Mouse (Mus musculus): ENCODE measurements at regions not wholly inside any gene's neighbourhood (a gene's known extent, or its start where the extent isn't known, plus 50 kb on each side); places are given as distances from the start of the nearest gene placed in this dataset.

DNA sequence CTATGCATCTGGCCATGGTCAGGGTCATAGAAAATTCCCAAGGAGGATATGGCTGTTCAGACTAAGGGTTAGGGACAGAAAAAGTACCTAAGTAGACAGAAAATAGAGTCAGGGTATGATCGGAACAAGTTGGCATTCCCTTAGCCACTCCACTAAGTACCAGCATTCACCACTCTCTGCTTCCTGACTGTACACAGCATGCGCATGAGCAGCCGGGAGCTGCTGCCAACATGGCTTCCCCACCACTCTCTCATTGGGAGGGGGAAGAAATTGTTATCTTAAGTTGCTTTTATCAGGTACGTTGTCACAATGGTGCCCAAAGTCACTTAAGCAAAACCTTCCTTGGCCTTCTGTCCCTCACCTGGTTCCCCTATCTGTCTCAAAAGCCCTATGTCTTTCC, 282.0 kb upstream of the Hs6st1 start:
- no peak for DNase-seq (ENCODE audit: low read depth)

DNA sequence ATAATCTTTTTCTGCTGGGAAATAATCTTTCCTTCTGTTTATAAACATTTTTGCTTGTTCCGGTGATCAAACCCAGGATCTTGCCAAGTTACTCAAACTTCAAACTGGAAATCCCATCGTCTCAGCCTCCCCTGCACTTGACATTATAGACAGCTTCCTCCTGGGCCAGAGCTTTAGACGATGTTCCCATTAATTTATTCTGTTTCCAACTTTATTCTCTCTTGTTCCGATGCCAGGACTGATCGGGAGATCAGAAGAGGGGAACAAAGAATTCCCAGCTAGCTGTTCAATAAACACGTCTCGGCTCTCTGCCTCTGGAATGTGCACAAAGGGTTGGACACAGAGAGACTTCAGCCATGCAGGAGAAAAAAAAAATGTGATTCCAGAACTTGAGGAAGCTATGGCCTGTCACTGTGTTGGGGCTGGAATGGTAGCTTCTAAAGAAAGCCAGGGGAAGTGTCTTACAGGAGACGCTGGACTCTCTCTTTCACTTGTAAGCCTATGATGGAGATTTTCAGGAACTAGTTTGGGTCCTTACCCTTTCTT, 281.5 kb upstream of the Hs6st1 start:
- no peak for DNase-seq (ENCODE audit: low read depth)

DNA sequence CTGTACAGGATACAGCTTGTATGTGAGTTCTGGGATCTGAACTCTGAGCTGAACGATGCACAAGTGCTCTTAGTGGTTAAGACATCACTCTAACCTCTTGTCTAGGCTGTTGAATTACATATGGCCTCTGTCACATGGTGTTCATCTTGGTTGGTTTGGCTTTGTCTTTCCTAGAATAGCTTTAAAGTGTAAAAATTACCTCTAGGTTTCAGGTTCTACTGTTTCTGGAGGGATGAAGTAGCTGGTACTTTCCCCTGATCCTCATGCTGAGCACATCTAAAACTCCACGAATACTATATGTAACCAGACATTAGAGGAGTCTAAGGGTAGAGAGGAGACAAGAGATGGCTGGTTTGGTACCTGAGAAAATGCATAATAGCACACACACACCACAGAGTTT, 271.1 kb upstream of the Hs6st1 start:
- no peak for DNase-seq (ENCODE audit: low read depth)

DNA sequence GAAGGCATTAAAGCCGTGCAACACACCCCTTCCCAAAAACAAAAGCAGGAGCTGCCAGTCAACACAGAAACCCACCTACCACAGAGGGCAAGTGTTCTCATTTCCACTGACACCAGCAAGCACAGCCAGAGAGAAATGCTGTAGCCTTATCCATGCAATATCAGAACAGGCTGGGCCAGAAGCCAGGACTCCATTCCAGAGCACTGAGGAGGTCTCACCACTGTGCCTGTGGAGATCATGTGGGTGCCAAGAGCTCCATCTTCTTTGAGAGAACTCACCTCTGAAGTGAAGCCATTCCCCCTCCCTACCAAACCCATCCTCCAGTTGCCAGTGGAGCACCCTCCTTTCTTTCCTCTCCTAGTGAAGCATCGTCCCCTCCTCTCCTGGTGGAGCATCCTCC, 270.7 kb upstream of the Hs6st1 start:
- no peak for DNase-seq (ENCODE audit: low read depth)

DNA sequence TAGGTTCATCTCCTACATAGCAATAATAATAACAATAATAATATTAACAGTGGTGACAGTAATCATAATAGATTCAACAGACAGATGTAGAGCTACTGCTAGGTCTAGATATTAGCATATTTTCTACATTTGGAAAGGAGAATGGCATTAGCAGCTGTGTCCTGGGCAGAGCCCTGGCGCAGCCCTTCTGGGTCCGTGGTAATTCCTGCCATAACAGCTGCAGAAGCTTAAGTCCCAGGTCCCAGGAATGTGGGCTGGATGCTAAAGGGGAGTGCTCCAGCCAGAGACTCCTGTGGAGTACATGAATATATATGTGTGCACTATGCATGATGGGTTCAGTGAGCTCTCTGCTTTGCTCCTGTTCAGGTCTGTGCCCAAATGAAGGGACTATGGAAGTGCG, 262.7 kb upstream of the Hs6st1 start:
- DNase-seq (ENCODE audit: low read depth), result no peak

DNA sequence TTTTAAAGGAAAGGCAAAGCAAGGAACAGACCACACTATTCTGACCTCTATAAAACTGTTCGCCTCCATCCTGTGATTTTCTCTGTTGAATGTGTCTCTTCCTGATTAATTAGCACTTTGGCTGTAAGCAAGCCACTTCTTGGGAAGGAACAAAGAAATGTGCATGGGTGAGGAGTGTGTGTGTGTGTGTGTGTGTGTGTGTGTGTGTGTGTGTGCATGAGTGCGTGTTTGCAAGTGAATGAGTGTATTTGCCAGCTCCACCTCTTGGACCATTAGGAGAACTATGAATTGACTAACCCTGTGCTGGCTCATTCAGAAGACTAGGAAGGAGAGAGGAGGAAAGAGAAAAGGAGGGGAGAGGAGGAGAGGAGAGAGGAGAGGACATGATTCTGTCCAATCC, 261.9 kb upstream of the Hs6st1 start:
- no peak for DNase-seq (ENCODE audit: low read depth)

DNA sequence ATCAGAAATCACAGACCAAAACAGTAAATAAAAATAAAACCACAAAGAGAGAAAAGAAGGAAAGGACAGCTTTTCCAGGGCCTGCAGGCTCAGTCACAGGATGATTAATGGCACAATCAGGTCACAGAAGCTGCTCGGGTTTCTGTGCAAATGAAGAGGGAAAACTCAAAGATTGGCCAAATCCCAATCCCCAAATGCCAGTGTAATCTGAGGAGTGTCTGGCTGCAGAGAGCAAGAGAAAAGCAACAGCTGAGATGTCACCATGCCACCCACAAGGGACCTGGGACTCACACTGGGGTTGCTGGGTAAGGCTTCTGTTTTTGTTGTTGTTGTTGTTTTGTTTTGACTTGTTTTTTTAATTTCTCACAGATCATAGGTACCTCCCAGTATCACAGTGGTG, 261.5 kb upstream of the Hs6st1 start:
- DNase-seq (ENCODE audit: low read depth), result no peak

DNA sequence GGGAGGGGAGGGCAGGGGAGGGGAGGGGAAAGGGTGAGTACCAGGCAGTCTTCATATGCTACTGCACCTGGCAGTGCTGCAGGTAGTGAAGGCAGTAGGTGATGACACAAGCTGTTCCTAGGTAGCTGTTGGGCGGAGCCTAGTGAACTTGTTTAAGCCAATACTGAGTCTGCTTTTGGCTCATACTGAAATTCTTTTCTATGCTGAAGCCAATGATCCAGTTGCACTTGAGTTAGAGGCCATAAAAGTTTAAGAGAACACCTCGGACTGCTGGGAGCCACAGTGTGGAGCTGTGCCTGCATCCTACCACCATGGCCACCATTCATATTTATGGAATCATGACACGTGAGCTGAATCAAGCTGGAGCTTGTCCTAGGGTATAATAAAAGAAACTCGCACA, 259.3 kb upstream of the Hs6st1 start:
- DNase-seq (ENCODE audit: low read depth), result no peak

DNA sequence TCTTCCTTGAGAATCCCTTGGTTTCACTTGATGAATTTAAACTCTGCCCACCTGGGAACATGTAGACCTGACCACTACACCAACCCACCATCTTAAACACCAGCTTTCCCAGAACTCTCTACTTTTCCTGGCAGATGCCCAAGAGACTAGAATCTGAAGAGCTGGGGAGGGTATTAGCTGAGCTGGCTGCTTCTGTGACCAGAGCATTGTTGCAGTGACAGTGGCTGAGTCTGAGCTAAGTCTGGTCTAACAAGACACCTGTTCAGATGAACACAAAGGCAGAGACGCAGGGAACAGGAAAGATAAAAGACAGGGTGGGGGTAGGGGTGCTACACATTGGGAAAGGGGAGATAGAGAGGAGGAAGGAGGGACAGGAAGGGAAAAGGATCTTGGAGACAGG, 258.9 kb upstream of the Hs6st1 start:
- DNase-seq (ENCODE audit: low read depth), result no peak

DNA sequence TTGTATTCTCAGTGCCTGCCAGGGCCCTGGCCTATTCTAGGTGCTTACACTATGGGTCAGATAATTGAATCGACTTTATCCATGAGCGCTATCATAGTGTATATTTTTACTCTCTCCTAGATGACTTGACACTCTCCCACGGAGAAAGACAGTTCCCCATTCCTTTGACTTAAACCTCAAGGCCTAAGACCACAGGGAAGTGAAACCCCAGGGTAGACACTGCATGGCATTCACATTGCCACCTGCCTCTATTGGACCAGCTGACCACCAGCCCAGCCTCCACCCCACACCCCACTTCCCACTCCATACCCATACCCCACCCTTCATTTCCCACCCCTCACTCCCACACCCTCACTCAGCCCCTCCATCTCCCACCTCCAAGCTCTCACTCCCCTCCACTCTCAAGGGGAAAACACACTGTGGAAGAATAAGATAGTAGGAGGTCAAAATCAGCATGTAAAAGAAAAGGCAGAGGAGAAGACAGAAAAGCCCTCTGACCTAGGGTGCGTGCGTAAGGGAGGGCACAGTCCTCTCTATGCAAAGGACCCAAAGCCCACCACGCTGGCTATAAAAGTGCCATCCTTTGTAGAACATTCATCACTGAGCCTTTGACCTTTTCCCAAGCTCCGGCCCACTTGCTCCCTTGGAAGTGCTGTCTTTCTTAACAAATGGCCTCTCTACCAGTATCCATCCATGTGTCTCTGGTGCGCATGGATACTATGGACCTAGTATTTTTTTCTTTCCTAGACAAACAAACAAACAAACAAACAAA, 257.4 kb upstream of the Hs6st1 start:
- no peak for DNase-seq (ENCODE audit: low read depth)

DNA sequence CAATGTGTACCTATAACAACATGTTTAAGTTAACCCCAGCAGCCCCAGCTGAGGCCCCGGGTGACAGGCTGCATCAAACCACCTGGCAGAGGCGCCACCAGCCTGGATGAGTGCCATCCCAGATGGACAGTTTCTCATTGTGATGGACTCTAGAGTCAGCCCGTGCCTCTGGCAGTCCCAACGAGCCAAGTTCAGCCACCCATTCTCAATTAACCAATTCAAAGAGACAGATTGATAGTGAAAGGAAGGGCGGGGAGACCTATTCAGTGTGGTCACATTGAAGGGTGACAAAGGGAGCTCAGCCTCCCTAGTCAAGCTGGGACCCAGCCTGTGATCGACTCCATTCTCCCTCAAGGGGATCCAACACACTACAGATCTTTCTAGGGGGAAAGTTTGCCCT, 256.8 kb upstream of the Hs6st1 start:
- no peak for DNase-seq (ENCODE audit: low read depth)

DNA sequence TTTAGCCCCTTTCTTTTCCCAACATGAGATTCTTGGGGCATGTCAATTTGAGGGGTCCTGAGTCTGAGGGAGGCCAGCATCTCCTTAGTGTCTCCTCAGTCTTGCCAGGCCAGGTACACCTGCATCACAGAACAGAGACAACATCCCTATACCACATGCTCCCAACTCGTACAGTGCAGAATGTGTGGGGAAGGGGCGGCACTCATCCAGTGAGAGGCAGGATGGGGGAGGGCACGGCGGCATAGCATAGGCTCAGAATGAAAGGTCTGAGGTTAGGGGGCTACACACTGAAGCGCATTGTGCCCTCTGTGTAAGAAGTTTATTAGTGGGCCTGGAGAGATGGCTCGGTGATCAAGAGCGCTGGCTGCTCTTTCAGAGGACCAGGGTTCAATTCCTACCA, 256.4 kb upstream of the Hs6st1 start:
- DNase-seq (ENCODE audit: low read depth), result no peak

DNA sequence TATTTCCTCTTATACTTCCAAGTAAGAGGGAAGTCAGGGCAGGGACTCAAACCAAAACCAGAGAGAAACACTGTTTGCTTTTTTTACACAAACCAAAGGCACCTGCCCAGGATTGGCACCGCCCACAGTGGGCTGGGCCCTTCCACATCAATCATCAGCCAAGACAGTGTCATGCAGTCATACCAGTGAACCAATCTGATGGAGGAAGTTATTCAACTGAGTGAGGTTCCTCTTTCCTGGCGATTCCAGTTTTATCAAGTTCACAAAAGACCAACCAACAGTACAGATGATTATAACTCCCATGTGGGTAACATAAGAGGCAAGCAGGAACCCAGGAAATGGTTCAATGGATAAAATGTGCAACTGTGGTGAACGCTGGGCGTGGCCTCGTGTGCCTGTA, 254.6 kb upstream of the Hs6st1 start:
- peak; percentile 22 for DNase-seq (ENCODE audit: low read depth)

DNA sequence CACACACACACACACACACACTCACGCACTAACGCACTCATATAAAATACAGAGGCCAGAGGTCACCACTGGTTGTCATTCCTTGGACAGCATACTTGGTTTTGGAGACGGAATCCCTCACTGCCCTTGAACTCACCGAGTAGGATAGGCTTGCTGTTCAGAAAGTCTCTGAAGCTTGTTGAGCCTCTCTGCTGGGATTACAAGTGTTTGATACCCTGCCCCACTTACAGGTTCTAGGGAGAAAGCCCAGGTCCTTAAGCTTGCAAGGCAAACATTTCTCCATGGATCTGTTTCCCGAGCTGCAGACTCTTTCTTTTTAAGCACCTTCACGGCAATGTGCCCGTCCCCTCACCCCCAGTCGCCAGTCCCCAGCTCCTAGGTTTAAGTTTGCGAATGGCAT, 254.0 kb upstream of the Hs6st1 start:
- DNase-seq (ENCODE audit: low read depth), result no peak

DNA sequence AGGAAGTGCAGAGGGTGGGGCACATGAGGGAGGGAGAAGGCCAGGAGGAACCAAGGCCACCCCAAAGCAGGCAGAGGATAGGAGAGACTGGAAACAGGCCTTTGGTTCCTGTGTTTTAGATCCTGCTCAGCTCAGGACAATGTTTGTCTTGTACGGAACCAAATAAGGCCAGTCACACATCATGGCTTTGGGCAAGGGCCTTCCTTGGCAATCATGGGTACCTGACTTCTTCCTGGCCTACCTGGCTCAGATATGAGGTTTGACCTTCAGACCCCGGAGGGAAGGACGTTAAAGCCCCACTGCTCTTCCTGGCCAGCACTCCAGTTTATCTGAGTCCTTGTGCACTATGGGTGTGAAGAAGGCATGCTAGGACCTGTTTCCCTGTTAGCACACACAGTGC, 253.4 kb upstream of the Hs6st1 start:
- no peak for DNase-seq (ENCODE audit: low read depth)

DNA sequence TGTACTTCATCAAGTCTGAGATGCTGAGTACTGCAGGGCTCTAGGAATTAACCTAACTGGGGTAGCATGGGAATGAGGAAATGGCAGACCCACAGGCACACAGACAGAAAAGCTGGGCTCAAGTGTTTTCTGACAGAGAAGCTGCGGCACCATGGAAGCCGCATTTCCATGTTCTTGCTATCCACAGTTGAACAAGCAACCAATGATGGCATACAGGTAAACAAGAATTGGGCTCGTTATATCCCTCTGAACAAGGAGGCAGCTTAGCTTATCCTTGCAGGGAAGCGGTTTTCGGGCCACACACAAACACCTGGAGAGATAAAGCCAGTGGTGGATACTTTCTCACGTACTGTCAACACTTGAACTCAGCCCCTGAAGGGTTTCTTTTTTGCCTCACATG, 246.4 kb upstream of the Hs6st1 start:
- DNase-seq (ENCODE audit: low read depth), result no peak

DNA sequence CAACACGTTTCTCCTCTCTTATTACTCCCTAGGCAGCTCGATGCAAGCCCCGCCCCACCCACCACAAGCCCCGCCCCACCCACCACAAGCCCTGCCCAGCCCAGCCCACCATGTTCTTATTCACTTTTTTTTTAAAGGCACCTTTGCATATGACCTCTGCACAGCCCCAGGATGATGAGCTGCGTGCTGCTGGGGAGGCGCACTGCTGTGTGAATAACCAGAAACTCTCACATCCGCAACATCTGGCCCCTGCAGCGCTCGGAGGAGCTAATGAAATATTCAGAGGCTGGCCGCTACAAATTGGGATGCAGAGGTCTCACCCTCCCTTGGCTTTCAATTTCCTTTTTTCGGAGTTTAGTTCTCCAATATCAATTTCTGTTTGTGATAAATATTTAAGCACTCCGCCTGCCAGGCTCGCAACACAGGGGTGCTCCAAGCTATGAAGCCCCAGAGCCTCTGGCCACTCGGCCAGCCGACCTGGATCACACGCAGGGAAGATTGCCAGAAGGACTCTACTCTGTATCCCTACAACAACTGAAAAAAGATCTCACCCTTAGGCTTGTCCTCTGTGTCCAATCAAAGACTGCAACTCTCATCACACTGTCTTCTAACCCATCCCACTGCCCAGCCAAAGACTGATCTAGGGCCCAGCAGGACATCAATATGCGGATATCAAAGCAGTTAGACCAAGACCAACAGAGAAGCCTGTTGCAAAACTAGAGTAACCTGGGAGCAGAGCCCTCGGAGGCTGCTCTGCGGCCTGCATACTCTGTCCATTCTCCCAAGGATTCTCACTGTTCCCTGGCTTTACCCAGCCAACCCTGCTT, 245.6 kb upstream of the Hs6st1 start:
- no peak for DNase-seq (ENCODE audit: low read depth)

DNA sequence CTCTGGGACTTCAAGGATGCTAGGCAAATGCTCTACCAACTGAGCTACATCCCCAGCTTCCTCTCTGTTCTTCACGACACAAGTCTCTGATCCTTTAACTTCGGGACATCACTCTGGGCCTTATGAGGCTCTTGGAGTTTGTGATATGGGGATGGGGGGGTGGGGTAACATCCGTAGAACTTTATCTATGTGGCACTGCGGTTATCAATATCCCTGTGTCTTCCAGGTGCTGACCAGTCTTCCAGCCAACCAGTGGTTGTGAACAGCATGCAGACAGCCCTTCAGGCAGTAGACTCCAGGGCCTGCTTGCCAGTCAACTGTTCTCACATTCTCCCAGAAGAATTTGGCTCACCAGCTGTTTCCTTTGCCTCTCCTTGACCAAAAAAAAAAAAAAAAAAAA, 244.7 kb upstream of the Hs6st1 start:
- no peak for DNase-seq (ENCODE audit: low read depth)

DNA sequence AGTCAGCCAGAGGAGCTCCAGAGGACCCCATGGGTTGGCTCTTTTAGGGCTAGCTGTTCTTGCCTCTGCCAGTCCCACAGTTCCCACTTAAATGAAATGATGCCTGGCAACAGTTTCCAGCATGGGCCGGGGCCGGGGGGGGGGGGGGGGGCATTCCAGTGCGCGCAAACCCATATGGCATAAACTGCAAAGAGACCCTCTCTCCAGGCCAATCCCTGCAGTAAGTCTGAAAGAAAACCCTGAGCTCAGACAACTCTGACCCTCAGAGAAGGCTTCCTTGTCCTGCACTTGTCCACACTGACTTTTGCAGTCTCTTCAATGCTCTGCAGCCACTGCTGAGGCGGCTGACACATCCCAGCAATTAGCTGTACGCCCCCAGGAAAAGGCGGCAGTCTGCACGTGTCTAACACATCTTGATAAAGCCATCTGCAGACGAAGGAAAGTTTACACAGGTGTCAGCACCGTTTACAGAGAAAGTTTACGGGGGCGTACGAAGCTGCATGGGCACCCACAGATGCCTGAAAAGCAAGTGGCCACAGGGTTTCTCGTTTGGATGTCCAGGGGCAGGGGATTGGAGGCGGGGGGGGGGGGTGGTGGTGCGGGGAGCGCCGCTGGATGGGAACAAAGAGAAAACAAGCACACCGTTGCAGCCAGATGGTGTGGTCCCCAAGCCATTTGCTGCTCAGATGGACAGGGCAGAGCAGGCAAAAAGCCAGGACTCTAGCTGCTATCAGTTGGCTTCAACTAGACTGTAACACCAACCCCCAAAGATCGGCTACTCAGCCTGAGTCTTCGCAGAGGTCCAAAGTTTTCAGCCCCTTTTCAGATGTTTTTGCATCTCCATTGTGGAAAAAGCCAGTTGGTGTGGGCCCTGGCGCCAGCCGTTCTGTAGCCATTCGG, 244.0 kb upstream of the Hs6st1 start:
- DNase-seq (ENCODE audit: low read depth), result no peak

DNA sequence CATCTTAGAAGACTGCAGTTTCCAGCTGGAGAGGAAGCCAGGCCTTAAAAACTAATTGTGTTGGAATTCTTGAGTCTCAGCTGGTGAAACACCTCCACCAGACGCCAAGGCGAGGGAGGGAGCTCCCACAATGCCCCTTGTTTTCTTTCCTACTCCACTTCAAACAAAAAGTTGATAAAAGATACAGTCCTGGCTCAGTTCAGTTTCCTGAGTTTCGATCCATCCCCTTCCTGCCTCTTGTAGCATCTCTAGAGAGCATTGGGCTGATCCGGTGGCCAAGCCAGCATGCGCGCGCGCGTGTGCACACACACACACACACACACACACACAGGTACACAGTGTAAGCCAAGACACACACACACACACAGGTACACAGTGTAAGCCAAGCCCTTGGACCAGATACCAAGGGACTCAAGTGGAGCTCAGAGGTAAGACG, 242.7 kb upstream of the Hs6st1 start:
- DNase-seq (ENCODE audit: low read depth), result no peak

DNA sequence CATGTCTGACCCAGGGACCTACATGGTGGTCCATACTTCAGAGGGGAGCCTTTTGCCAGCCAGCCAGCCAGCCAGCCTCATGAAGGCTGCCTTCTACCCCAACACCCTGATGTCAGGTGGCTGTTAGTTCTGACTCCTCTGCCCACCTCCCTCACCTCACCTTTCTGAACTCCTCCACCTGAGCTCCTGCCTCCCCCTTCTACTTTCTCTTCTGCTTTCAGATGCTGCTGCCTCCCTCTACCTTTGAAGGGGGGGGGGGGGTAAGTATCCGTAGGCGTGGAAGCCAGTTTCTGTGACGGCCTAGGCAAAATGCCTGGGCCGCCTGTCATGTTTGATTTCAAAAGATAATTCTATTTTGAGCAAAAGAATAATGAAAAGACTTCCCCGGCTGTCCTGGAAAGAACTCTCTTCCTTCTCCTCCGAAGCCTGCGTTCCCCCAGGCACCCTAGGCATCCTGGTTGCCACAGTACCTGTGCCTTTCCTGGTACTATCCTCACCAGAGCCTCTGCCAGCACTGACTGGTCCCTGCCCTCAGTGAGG, 241.6 kb upstream of the Hs6st1 start:
- no peak for DNase-seq (ENCODE audit: low read depth)

DNA sequence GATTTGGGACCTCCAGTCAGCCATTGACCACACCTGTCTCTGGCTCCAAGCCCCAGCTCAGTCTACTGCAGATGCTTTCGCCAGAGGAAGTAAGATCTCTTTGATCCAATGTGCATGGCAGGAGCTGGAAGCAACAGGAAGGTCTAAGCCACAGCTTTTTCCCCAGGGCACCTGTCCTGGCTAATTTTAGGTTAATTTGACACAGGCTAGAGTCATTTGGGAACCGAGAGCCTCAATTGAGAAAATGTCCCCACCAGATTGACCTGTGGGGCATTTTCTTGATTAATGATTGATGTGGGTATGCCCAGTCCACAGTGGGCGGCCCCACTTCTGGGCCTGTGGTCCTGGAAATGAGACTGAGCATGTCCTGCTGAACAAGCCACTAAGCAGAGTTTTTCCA, 240.7 kb upstream of the Hs6st1 start:
- DNase-seq (ENCODE audit: low read depth), result no peak

All from naive thymus-derived CD4-positive, alpha-beta T cell, adult 2 months (primary cell).